Mouse (Mus musculus): ENCODE results near the gene Cog3. TPM values are rescaled to one million over a fixed set of nuclear protein-coding genes. Genes with fewer than 3 reads are reported as not detected.

Gene Cog3
- polyA plus RNA-seq (2014; fragmentation: Illumina TruSeq; extraction: RNeasy Lipid Tissue Mini Kit (QIAGEN cat#74804); ENCODE audit: low read depth, low replicate concordance) = 10.7 TPM

GRCm38 (mm10) chr14:75753991-75754817 is at the start of gene Cog3:
Gene Cog3 (minus strand): TSS chr14:75754517.

GRCm38 (mm10) chr14:75786868-75787793 is 32.8 kb upstream of the Cog3 start, which contains the start of gene Slc25a30:
Gene Slc25a30 (minus strand): TSS chr14:75787037.

Other genes with a start within 250 kb of the Cog3 start
- not detected for gene Spert, start 161.4 kb downstream of the Cog3 start, polyA plus RNA-seq (2014; fragmentation: Illumina TruSeq; extraction: RNeasy Lipid Tissue Mini Kit (QIAGEN cat#74804); ENCODE audit: low read depth, low replicate concordance)
- gene Erich6b, start 112.3 kb downstream of the Cog3 start, polyA plus RNA-seq (2014; fragmentation: Illumina TruSeq; extraction: RNeasy Lipid Tissue Mini Kit (QIAGEN cat#74804); ENCODE audit: low read depth, low replicate concordance) = not detected
- gene Slc25a30, start 32.5 kb upstream of the Cog3 start, polyA plus RNA-seq (2014; fragmentation: Illumina TruSeq; extraction: RNeasy Lipid Tissue Mini Kit (QIAGEN cat#74804); ENCODE audit: low read depth, low replicate concordance) = 37.1 TPM
- gene Tpt1, start 90.6 kb upstream of the Cog3 start, polyA plus RNA-seq (2014; fragmentation: Illumina TruSeq; extraction: RNeasy Lipid Tissue Mini Kit (QIAGEN cat#74804); ENCODE audit: low read depth, low replicate concordance) = 5,549 TPM
- gene Kctd4, start 200.5 kb upstream of the Cog3 start, polyA plus RNA-seq (2014; fragmentation: Illumina TruSeq; extraction: RNeasy Lipid Tissue Mini Kit (QIAGEN cat#74804); ENCODE audit: low read depth, low replicate concordance) = not detected

Data from liver, adult 10 weeks (tissue).